Mouse (Mus musculus) midbrain, embryonic 12.5 days (tissue): Measurements from ENCODE around the gene Il12rb2. TPM values are rescaled to one million over a fixed set of nuclear protein-coding genes. Genes with fewer than 3 reads are reported as not detected.

ENCODE experiments used
- ATAC-seq: fragments of 200-750 bp; cut with Nextera tagmentation; 2 replicates; pipeline ENCODE4 v1.8.0; 2017; ENCODE audit warnings: low read depth, moderate TSS enrichment, moderate library complexity; ENCODE audit not compliant: low FRiP score
- H3K27ac ChIP-seq: fragments of 300-500 bp; sonication (generic); replicated peaks from 2 replicates; pipeline ENCODE4 v1.5.1; 2016; ENCODE audit warnings: mild to moderate bottlenecking
- H3K27me3 ChIP-seq: fragments of 300-500 bp; sonication (generic); 2 replicates; pipeline ENCODE4 v1.6.1; 2016; ENCODE audit warnings: mild to moderate bottlenecking
- H3K36me3 ChIP-seq: fragments of 300-500 bp; sonication (generic); 2 replicates; pipeline ENCODE4 v1.6.1; 2016
- H3K4me1 ChIP-seq: fragments of 300-500 bp; sonication (generic); 2 replicates; pipeline ENCODE4 v1.6.1; 2016
- H3K4me2 ChIP-seq: fragments of 300-500 bp; sonication (generic); replicated peaks from 2 replicates; pipeline ENCODE4 v1.6.1; 2016; ENCODE audit warnings: mild to moderate bottlenecking, moderate library complexity
- H3K4me3 ChIP-seq: fragments of 300-500 bp; sonication (generic); 2 replicates; pipeline ENCODE4 v1.5.1; 2016; ENCODE audit warnings: mild to moderate bottlenecking
- H3K9ac ChIP-seq: fragments of 300-500 bp; sonication (generic); replicated peaks from 2 replicates; pipeline ENCODE4 v1.6.1; 2016; ENCODE audit warnings: mild to moderate bottlenecking, moderate library complexity
- H3K9me3 ChIP-seq: fragments of 300-500 bp; sonication (generic); 2 replicates; pipeline ENCODE4 v1.6.1; 2016; ENCODE audit warnings: mild to moderate bottlenecking
- WGBS: fragments of 180-500 bp; shearing (Covaris S2); methylation state at CpG from one replicate; pipeline ENCODE4 v1.1.7; 2016; 5-methylcytosine and 5-hydroxymethylcytosine counted together
- polyA plus RNA-seq: library from polyadenylated mRNA; unstranded; fragments of >200 nt; fragmentation: Nextera tagmentation; extraction: Ambion mirVana; gene quantifications from 2 replicates; pipeline ENCODE4 v1.2.1, GENCODE M21; 2016

The Il12rb2 gene
- polyA plus RNA-seq, 1 experiment from 2014 or later = not detected

DNA sequence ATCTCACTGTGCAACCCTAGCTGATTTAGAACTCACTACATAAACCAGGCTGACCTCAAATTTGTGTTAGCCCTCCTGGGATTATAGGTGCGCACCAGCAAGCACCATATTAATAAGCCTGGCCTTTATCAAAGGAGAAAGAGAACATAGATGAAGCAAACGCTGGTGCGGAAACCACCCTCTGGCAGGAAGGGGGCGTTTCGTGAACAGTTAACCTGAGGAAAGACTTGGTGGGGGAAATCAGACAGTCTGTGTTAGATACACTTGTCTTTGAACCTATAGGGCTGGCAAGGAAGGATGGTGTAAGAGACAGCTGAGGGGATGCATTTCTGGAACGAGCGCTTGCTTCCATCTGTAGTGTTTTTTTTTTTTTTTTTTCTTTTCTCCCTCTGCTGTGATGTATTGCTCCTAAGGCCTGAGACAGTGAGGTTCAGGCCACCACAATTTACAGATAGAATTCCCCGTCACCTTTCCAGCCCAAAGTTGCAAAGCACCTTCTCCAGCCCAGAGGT, 58.1 kb downstream of the Il12rb2 start:
- ATAC-seq = no peak
- H3K9ac ChIP-seq = no peak overlapping the region
- WGBS = 88% methylated on average over 8 of the region's 8 CpGs

DNA sequence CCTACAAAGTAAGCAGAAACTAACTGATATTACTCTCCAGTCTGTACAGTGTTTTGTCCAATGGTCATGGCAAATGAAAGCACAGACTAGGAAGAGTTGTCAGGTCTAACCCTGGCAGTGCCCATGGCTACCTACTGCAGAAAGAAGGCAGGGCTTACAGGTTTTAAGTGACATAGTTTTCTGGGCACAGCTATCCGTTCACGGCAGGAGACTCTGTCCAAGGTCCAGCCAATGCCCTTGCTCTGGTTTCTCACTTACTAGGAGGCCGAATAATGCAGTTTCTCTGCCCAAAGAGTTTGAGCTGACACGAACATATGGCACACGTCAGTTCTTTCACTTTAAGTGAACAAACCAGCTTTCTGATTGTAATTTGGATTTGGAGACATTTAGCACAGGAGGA, 58.9 kb downstream of the Il12rb2 start:
- Histone ChIP-seq H3K4me2 (no peak overlapping the region), H3K27ac (no peak overlapping the region), H3K4me3 (no peak overlapping the region), H3K9me3 (no peaks in the 10 kb centered on the region), H3K4me1 (no peaks in the 10 kb centered on the region), H3K27me3 (no peaks in the 10 kb centered on the region), H3K36me3 (no peaks in the 10 kb centered on the region), H3K9ac (no peak overlapping the region)
- ATAC-seq = no peak
- 84% methylated on average over 5 of the region's 5 CpGs for WGBS

More for the DNA sequence above, 58.1 kb downstream of the Il12rb2 start:
- no peak overlapping the region for H3K4me3 ChIP-seq
- H3K36me3 ChIP-seq = no peaks in the 10 kb centered on the region
- H3K27me3 ChIP-seq = no peaks in the 10 kb centered on the region
- H3K4me1 ChIP-seq = no peaks in the 10 kb centered on the region
- no peak overlapping the region for H3K27ac ChIP-seq
- H3K9me3 ChIP-seq = no peaks in the 10 kb centered on the region
- H3K4me2 ChIP-seq = no peak overlapping the region

GRCm38 (mm10) chr6:67314697-67315096, 61.3 kb downstream of the Il12rb2 start:
- H3K27me3 ChIP-seq = no peaks in the 10 kb centered on the region
- WGBS = 80% methylated on average over 1 of the region's 1 CpGs
- H3K4me2 ChIP-seq = no peak overlapping the region
- no peak overlapping the region for H3K4me3 ChIP-seq
- no peaks in the 10 kb centered on the region for H3K4me1 ChIP-seq
- no peaks in the 10 kb centered on the region for H3K9me3 ChIP-seq
- no peak overlapping the region for H3K27ac ChIP-seq
- H3K36me3 ChIP-seq = no peaks in the 10 kb centered on the region
- no peak overlapping the region for H3K9ac ChIP-seq
- ATAC-seq = no peak

DNA sequence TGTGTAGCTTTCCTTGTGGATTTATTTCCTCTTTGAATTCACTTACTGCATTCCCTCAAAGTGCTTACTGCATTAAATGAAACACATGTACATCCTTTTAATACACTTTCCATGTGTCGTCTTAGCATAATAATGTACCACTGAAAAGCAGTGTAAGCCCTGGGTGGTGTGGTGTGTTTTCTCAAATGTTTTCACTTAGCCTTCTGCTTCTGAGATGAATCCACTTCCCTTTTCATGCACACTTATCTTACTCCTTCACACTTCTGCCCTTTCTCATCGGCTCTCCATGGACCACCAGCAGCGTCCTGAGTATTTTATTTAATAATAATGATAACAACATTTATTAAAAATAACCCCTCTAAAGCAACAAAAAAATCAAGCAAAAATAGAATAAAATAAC, 66.2 kb downstream of the Il12rb2 start:
- no peaks in the 10 kb centered on the region for H3K9me3 ChIP-seq
- ATAC-seq = no peak
- no peaks in the 10 kb centered on the region for H3K4me1 ChIP-seq
- H3K4me3 ChIP-seq = no peak overlapping the region
- no peak overlapping the region for H3K9ac ChIP-seq
- no peak overlapping the region for H3K27ac ChIP-seq
- H3K4me2 ChIP-seq = no peak overlapping the region
- H3K36me3 ChIP-seq = no peaks in the 10 kb centered on the region
- no peaks in the 10 kb centered on the region for H3K27me3 ChIP-seq
- 83% methylated on average over 3 of the region's 3 CpGs for WGBS

DNA sequence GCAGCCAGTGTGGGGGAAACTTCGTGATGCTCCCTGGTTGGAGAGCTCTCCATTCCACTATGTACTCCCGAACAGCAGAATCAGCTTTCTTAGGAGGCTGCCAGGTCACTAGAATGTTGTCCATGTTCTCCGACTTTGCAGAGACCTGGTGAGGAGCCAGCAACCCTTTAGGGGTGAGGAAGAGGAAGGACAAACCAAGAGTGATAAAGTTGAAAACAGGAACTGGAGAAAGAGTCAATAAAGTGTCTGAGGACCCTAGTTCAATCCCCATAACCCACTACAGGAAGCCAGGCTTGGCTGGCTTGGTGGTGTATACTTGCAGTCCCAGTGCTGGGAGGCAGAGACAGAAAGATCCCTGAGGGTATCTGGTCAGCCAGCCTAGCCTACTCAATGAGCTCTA, 67.0 kb downstream of the Il12rb2 start:
- Histone ChIP-seq H3K27me3 (no peaks in the 10 kb centered on the region), H3K9ac (no peak overlapping the region), H3K4me3 (no peak overlapping the region), H3K4me1 (no peaks in the 10 kb centered on the region), H3K4me2 (no peak overlapping the region), H3K9me3 (no peaks in the 10 kb centered on the region), H3K36me3 (no peaks in the 10 kb centered on the region), H3K27ac (no peak overlapping the region)
- ATAC-seq = no peak
- WGBS = 85% methylated on average over 3 of the region's 3 CpGs

DNA sequence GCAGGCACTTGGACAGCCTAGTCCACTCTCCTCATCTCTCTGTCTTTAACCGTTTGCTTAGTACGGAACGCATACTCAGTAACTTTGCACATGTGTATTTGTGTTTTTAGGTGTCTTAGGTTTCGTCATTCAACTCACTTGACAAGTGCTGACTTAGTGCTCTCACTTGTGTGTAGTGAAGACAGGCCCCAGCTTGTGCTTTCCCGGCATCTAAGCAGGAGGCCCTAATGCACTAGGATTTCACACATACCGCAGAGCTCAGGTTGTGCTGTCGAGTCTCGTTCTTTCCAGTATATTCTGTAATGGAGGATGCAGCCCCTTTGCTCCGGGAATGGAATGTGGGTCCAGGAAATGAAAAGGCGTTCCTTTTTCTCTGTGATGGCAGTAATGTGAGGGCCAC, 72.8 kb downstream of the Il12rb2 start:
- Histone ChIP-seq H3K9me3 (no peaks in the 10 kb centered on the region), H3K27me3 (no peaks in the 10 kb centered on the region), H3K27ac (no peak overlapping the region), H3K36me3 (no peaks in the 10 kb centered on the region), H3K4me1 (no peaks in the 10 kb centered on the region), H3K4me3 (no peak overlapping the region), H3K9ac (no peak overlapping the region), H3K4me2 (no peak overlapping the region)
- 91% methylated on average over 10 of the region's 10 CpGs for WGBS
- no peak for ATAC-seq

DNA sequence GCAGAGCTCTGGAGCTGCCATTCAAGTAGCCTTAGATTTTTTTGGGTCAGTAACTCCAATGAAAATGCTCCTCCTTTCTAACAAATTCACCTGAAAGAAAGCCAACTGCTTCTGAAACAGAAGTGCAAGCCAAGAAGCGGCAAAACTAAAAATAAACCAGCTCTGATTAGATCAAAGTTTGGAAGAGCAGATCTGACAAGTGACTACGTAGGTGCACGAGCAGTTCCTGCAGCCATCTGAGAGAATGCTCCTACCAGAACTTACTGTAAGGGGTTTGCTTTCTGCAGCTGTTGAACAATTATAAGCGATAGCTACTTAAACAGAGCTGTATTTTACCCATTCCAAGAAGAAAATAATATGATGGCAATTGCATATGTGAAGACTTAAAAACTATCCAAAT, 73.5 kb downstream of the Il12rb2 start:
- WGBS = 91% methylated on average over 4 of the region's 4 CpGs

GRCm38 (mm10) chr6:67301230-67301629, 74.8 kb downstream of the Il12rb2 start:
- Histone ChIP-seq H3K9ac (no peak overlapping the region), H3K4me1 (no peaks in the 10 kb centered on the region), H3K36me3 (no peaks in the 10 kb centered on the region), H3K9me3 (no peaks in the 10 kb centered on the region), H3K27me3 (no peaks in the 10 kb centered on the region), H3K27ac (no peak overlapping the region), H3K4me3 (no peak overlapping the region), H3K4me2 (no peak overlapping the region)
- WGBS = 93% methylated on average over 3 of the region's 3 CpGs
- no peak for ATAC-seq

More for the DNA sequence above, 73.5 kb downstream of the Il12rb2 start:
- H3K9me3 ChIP-seq = no peaks in the 10 kb centered on the region
- H3K4me2 ChIP-seq = no peak overlapping the region
- ATAC-seq = no peak
- H3K27me3 ChIP-seq = no peaks in the 10 kb centered on the region
- H3K36me3 ChIP-seq = no peaks in the 10 kb centered on the region
- H3K27ac ChIP-seq = no peak overlapping the region
- H3K4me3 ChIP-seq = no peak overlapping the region
- no peak overlapping the region for H3K9ac ChIP-seq
- no peaks in the 10 kb centered on the region for H3K4me1 ChIP-seq

DNA sequence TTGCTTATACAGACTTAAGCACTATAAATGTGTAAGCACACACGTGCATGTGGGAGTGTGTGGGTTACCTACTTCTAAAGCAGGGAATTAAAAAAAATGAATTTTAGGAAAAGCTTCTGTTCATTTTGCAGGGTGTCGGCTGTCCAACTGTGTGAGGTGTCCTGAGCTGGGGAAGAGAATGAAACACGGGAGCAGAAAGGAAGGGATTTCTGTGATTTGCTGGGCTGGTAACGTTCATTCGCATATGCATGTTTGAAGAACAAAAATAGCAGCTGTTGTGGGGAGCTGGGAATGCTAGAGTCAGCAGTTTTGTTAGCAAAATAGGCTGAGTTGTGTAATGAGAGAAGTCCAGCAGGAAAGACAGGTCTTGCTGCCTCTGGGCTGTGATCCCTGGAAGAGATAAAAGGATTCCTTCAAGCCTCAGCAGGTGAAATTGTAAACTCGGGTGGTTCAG, 75.3 kb downstream of the Il12rb2 start:
- ATAC-seq = no peak

GRCm38 (mm10) chr6:67300300-67300699, 75.7 kb downstream of the Il12rb2 start:
- Histone ChIP-seq H3K27ac (no peak overlapping the region), H3K9me3 (no peaks in the 10 kb centered on the region), H3K9ac (no peak overlapping the region), H3K4me1 (no peaks in the 10 kb centered on the region), H3K36me3 (no peaks in the 10 kb centered on the region), H3K4me3 (no peak overlapping the region), H3K27me3 (no peaks in the 10 kb centered on the region), H3K4me2 (no peak overlapping the region)
- WGBS = 81% methylated on average over 4 of the region's 4 CpGs
- no peak for ATAC-seq

More for the DNA sequence above, 75.3 kb downstream of the Il12rb2 start:
- WGBS = 65% methylated on average over 6 of the region's 6 CpGs
- Histone ChIP-seq H3K9me3 (no peaks in the 10 kb centered on the region), H3K27ac (no peak overlapping the region), H3K4me1 (no peaks in the 10 kb centered on the region), H3K9ac (no peak overlapping the region), H3K4me3 (no peak overlapping the region), H3K36me3 (no peaks in the 10 kb centered on the region), H3K27me3 (no peaks in the 10 kb centered on the region), H3K4me2 (no peak overlapping the region)

- 75% methylated on average over 5 of the region's 5 CpGs for WGBS
- Histone ChIP-seq H3K4me2 (no peak overlapping the region), H3K9ac (no peak overlapping the region), H3K27me3 (no peaks in the 10 kb centered on the region), H3K4me3 (no peak overlapping the region), H3K9me3 (no peaks in the 10 kb centered on the region), H3K36me3 (no peaks in the 10 kb centered on the region), H3K27ac (no peak overlapping the region), H3K4me1 (no peaks in the 10 kb centered on the region)
- no peak for ATAC-seq
Observed at GRCm38 (mm10) chr6:67298742-67299141, 77.2 kb downstream of the Il12rb2 start.

DNA sequence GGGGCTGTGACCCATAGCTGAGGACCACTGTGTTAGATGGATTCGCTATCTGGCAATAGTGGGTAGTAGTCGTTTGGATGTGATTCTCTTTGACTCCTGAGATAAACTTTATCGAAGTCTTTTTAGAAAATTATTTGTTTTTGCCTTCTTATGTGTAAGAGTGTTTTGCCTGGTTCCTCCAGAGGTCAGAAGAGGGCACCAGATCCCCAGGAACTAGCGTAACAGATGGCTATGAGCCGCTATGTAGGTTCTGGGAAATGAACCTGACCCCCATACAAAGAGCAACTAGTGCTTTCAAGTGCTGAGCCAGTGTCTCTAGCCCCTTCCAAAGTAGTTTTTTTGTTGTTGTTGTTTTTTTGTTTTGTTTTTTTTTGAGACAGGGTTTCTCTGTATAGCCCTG, 79.9 kb downstream of the Il12rb2 start:
- H3K27ac ChIP-seq = no peak overlapping the region
- no peak overlapping the region for H3K4me3 ChIP-seq
- no peak overlapping the region for H3K9ac ChIP-seq
- no peaks in the 10 kb centered on the region for H3K27me3 ChIP-seq
- H3K4me1 ChIP-seq = no peaks in the 10 kb centered on the region
- H3K36me3 ChIP-seq = no peaks in the 10 kb centered on the region
- H3K9me3 ChIP-seq = no peaks in the 10 kb centered on the region
- no peak overlapping the region for H3K4me2 ChIP-seq
- no peak for ATAC-seq
- 59% methylated on average over 5 of the region's 5 CpGs for WGBS

DNA sequence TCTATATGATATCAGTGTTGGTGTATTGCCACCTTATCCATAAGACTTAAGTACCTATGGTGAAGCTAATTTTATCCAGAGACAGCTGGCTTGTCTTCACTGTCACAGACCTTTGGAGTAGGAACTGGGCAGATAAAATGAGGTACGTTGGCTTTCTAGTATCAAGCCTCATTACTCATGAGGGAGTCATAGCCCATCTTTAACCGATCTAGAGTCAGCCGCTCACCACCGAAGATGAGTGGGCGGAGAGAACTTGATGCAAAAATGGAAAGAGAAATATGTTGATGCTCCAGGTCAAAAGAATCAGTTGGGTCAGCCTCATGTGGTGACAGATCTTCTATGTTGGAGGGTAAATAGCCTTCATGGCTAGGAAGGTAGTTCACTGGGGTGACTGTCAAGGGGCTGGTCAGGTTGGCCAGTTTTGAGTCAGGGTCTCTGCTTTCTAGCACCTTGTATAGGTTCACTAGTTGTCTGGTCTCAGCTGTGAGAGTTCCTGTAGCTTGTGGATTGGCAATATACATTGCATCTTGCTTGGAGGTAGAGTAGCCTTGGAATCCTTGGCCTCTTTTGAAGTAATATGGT, 83.9 kb downstream of the Il12rb2 start:
- H3K9ac ChIP-seq = no peak overlapping the region
- WGBS = 85% methylated on average over 5 of the region's 5 CpGs
- no peak overlapping the region for H3K4me2 ChIP-seq
- H3K9me3 ChIP-seq = no peaks in the 10 kb centered on the region
- peaks cover 14% of the 10 kb centered on the region for H3K36me3 ChIP-seq
- H3K27ac ChIP-seq = no peak overlapping the region
- no peak for ATAC-seq
- H3K4me1 ChIP-seq = no peaks in the 10 kb centered on the region
- no peak overlapping the region for H3K4me3 ChIP-seq
- no peaks in the 10 kb centered on the region for H3K27me3 ChIP-seq
